In genomic region chr17:93199747-93200146, GRCm38 (mm10) we compare ENCODE assay signal across 14 mouse cellular contexts. TPM values are rescaled to one million over a fixed set of nuclear protein-coding genes. Genes with fewer than 3 reads are reported as not detected.
DNase-seq lines count a peak whose midpoint lies in the region; ATAC-seq lines count a peak whose summit lies in the region.
"Had no signal": no experiment of that assay in that cellular context is flagged by ENCODE, and none has a peak within 500 bp of the region (broad histone marks: within the 10 kb centered on the region; RNA-seq: fewer than 3 reads in every experiment).

No protein-coding gene starts in this region.

- H3K4me2 ChIP-seq in forebrain, embryonic 14.5 days (ENCODE audit: low read length) = peak overlapping the region; percentile 55
- H3K4me2 ChIP-seq in limb, embryonic 12.5 days = peak overlapping the region; percentile 66; the same call in 1 of the 2 replicates
- H3K4me2 ChIP-seq in neural tube, embryonic 13.5 days = peak overlapping the region; percentile 64

- no peaks in the 10 kb centered on the region for H3K36me3 ChIP-seq in forebrain, embryonic 14.5 days (ENCODE audit: control insufficient read depth, insufficient read depth, low read length)
- no peaks in the 10 kb centered on the region for H3K36me3 ChIP-seq in limb, embryonic 12.5 days
- H3K36me3 ChIP-seq in neural tube, embryonic 13.5 days = no peaks in the 10 kb centered on the region

- peak overlapping the region; percentile 33 for H3K4me3 ChIP-seq in forebrain, embryonic 14.5 days (ENCODE audit: low read depth, low read length)
- H3K4me3 ChIP-seq in limb, embryonic 12.5 days (replicated peaks) = no peak overlapping the region
- peak overlapping the region; percentile 50 for H3K4me3 ChIP-seq in neural tube, embryonic 13.5 days
- H3K4me3 ChIP-seq: myocyte had no signal

- no peaks in the 10 kb centered on the region for H3K9me3 ChIP-seq in forebrain, embryonic 14.5 days (replicated peaks; ENCODE audit: control insufficient read depth, low read length)
- no peaks in the 10 kb centered on the region for H3K9me3 ChIP-seq in limb, embryonic 12.5 days
- no peaks in the 10 kb centered on the region for H3K9me3 ChIP-seq in neural tube, embryonic 13.5 days

- 0 out of 2 replicates have a peak overlapping the region, but pooled peaks have one; percentile 9 for H3K27ac ChIP-seq in forebrain, embryonic 14.5 days (ENCODE audit: low read depth, low read length)
- H3K27ac ChIP-seq in limb, embryonic 12.5 days = no peak overlapping the region
- H3K27ac ChIP-seq in neural tube, embryonic 13.5 days (replicated peaks) = peak overlapping the region; percentile 91
- H3K27ac ChIP-seq: kidney, postnatal 0 days had no signal

- intact Hi-C loops in gastrocnemius, postnatal 14 days (cut with DNase I; ENCODE audit: low total_unique reads) = no loop called here

- ATAC-seq in forebrain, embryonic 14.5 days = no peak
- no peak for ATAC-seq in limb, embryonic 12.5 days (ENCODE audit: insufficient number of reproducible peaks, insufficient read depth, low FRiP score, low TSS enrichment, low read depth)
- ATAC-seq in neural tube, embryonic 13.5 days (ENCODE audit: low read depth) = no peak
- no peak for ATAC-seq in megakaryocyte progenitor cell, adult 5-6 weeks (replicated peaks; ENCODE audit: poor library complexity)

- peaks cover 8% of the 10 kb centered on the region for H3K4me1 ChIP-seq in forebrain, embryonic 14.5 days (ENCODE audit: control insufficient read depth, insufficient read depth, low read length)
- H3K4me1 ChIP-seq in limb, embryonic 12.5 days (replicated peaks) = peaks cover 29% of the 10 kb centered on the region
- peaks cover 59% of the 10 kb centered on the region for H3K4me1 ChIP-seq in neural tube, embryonic 13.5 days (replicated peaks)

- under 1% methylated on average over 9 of the region's 9 CpGs for WGBS in forebrain, embryonic 14.5 days
- 5% methylated on average over 9 of the region's 9 CpGs for WGBS in limb, embryonic 12.5 days
- whole genome bisulfite sequencing in neural tube, embryonic 13.5 days = 3% methylated on average over 9 of the region's 9 CpGs

- peak overlapping the region; percentile 59 for H3K9ac ChIP-seq in forebrain, embryonic 14.5 days (ENCODE audit: low read length)
- no peak overlapping the region for H3K9ac ChIP-seq in limb, embryonic 12.5 days (replicated peaks)
- peak overlapping the region; percentile 77 for H3K9ac ChIP-seq in neural tube, embryonic 13.5 days

- H3K27me3 ChIP-seq in forebrain, embryonic 14.5 days (replicated peaks; ENCODE audit: control insufficient read depth, insufficient read depth, low read length) = peaks cover 34% of the 10 kb centered on the region
- peaks cover 70% of the 10 kb centered on the region for H3K27me3 ChIP-seq in limb, embryonic 12.5 days
- peaks cover 81% of the 10 kb centered on the region for H3K27me3 ChIP-seq in neural tube, embryonic 13.5 days

- DNase-seq in right cerebral cortex, postnatal 10 days (ENCODE audit: low spot score in 2 of 2) = peak; percentile 32 to 34
- DNase-seq in right cerebral cortex, adult 18-20 months = no peak
- peak; percentile 10 for DNase-seq in forebrain, embryonic 14.5 days (ENCODE audit: low spot score)
- DNase-seq in gastrocnemius, postnatal 14 days = no peak
- DNase-seq in spleen, postnatal 14 days (ENCODE audit: low spot score in 2 of 2) = no peak
- DNase-seq: gastrocnemius, postnatal 36 days; heart, postnatal 14 days; spleen, adult 18-20 months; thymus, postnatal 25 days had no signal

RNA-seq across cellular contexts. Expression of gene Adcyap1, which starts 0.9 kb away (rescaled TPM):
- 9.6 and 10.9 TPM in 2 replicates for polyA plus RNA-seq in forebrain, embryonic 14.5 days (2014; fragmentation: Nextera tagmentation; extraction: Ambion mirVana)
- polyA plus RNA-seq in limb, embryonic 12.5 days (2016; fragmentation: Nextera tagmentation; extraction: Ambion mirVana) = 1.0 and 1.2 TPM in 2 replicates
- polyA plus RNA-seq in neural tube, embryonic 13.5 days (2015; fragmentation: Nextera tagmentation; extraction: Ambion mirVana) = 26.7 and 32.0 TPM in 2 replicates
- not detected for total RNA-seq in gastrocnemius, postnatal 14 days (2021)
- total RNA-seq in megakaryocyte progenitor cell, adult 5-6 weeks (2015) = not detected in 2 replicates
- total RNA-seq in megakaryocyte progenitor cell, adult 5-6 weeks (2017) = not detected in 2 replicates
- total RNA-seq: gastrocnemius, postnatal 36 days; heart, postnatal 14 days had no signal

Comparison
In these comparisons a context has a peak if more than half of its experiments do, and no peak if none do; other contexts are left out.
1. DNase-seq: peak in right cerebral cortex, postnatal 10 days (2 of 2) and forebrain, embryonic 14.5 days (single experiment); none in right cerebral cortex, adult 18-20 months (single experiment), gastrocnemius, postnatal 14 days (single experiment) and spleen, postnatal 14 days (0 of 2).
2. Peak in every context shown above with its lines, with median percentiles within 50 percentile points of each other: H3K4me2 ChIP-seq.